Mouse (Mus musculus) adrenal gland, adult 2 months (tissue): Measurements from ENCODE around the gene Ppm1a. TPM values are rescaled to one million over a fixed set of nuclear protein-coding genes. Genes with fewer than 3 reads are reported as not detected.
"Not testable (repeated sequence)": the region's sequence is repeated elsewhere in the genome, so short reads cannot be mapped to it uniquely, and the experiment has no call there.

Source experiments
- DNase-seq: peaks from one replicate; pipeline ENCODE4 v3.0.0; 2021
- polyA plus RNA-seq: library from polyadenylated mRNA; depleted of rRNA; stranded (reverse); fragments of >200 nt; gene quantifications from 2 replicates; pipeline ENCODE4 v1.2.3, GENCODE M21; 2012
- total RNA-seq, 2 experiments: library from RNA; stranded (reverse); gene quantifications; 2 replicates each; pipeline ENCODE4 v1.2.3; 2021

Gene Ppm1a
- total and polyA plus RNA-seq, 3 experiments = 39.0 to 265 (median 232) TPM

DNA sequence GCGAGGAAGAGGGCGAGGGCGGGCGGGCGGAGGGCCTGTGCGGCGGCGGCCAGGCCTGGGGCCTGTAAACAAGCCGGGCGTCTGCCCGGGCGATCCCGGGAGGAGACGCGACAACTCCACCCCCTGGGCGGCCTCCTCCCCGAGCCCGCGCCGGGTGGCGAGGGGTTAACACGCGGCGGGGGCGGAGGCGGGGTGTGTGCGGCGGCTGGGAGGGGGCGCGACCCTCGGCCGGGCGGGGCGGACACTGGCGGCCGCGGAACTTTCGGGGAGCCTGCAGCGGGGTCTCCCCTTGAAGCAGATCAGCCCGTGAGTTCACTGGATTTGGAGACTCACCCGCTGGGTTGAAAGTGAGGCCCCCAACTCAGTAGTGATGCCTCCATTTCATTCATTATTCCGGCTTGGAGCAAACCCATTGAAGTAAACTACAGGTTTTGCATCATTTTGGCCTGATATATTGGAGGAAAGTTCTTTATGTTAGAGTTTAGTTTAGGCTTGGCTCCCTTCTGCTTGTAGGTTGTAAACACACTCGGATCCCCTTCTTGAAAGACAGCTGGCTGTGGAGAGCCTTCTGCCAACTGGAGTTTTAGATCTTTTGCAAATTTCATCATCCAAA, 4.5 kb downstream of the Ppm1a start:
- peak; percentile 87 for DNase-seq

DNA sequence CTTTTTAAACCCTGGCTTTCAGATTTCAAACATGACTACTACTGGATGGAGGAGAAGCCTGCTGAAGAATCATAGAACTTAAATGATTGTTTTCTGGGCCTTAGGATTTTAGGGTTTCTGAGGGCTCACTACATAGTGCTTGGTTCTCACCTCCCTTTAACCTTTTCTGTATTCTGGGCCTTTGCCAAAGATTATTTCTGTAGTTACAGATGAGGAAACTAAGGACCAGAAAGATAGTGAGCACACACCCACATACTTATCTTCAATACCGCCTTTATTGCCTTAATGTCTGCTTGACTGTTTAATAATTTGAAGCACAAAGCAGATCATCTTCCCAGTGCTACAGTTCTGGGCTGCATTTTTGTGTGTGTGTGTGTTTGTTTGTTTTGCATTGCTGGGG, 5.2 kb downstream of the Ppm1a start:
- no peak for DNase-seq

DNA sequence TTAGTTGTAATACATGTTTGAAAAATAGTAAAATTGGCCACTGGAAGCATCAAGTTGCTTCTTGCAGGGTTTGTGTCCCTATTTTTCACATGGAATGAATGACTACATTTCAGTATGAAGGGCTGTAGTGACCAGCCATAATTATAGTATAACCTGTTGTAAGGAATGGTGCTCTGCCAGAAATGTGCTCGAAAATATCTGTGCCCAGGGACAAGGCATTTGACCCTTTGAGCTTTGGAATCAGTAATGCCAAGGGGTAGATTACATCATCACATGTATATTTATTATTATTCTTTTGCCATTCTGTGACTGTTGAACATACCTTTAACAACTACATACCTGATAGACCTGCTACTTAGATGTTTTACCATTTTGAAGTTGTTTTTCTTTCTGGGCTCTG, 5.9 kb downstream of the Ppm1a start:
- DNase-seq = no peak

DNA sequence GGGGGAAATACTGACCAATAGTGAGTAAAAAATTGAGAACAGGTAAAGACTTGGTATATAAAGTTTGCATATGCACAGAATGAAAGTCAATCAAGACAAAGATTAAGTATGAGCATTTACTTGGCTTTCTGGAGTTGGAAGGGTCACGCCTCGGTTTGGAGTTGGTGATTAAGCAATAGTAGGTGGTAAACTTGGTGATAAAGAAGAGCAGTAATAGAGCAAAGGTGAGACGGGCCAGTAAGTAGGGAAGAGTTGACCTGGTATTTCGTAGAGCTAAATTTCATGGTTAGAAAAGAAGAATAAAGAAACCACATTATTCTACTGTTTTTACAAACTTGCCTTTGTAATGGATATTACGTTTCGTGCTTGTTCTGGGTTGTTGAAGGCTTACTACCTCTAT, 10.6 kb downstream of the Ppm1a start:
- DNase-seq = no peak

DNA sequence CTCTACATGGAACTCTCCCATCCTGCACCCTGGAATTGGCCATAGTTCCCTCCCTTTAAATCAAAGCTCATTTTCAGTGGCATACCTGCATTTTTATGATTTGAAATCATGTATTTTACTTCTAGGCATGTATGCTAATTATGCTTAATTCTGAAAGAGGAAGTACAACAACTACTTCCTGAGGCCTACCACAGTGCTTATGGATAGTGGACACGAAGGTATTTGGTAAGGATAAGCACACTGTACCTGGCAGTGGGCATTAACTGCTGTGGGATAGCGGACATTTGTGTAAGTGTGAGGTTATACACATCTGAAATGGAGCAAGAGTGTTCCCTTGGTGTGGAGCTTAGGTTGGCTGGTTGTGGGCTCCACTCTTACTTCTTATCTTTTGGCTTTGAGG, 11.0 kb downstream of the Ppm1a start:
- DNase-seq = no peak

DNA sequence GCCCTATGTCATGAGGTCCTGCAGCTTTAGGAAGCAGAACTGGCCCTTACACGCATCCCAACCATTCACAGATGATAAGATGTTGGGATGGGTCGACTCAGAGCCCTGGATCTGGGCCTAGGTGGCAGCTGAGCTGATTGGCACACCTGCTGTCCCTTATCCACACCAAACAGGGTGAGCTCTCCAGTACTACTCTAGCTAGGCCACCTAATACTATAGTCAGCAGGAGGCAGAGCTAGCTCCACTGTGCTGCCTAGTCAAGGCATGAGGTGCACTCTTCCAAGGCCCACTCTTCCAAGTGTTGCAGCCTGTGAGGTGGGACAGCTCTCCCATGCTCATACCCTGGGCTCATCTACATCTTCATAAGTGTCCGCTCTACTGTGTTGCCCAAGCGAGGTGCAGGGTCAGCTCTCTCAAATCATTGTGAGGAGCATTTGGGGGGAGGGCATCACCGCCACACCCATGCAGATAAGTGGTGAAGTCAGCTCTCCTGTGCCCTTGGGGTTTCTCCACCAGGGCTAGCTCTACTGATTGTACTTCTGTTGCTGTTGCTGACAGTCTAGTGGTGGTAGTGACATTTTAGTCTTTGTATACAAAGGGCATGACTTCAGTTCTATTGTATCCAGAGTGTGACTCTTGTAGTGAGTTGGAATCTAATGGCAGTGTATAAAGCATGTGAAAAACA, 12.4 kb downstream of the Ppm1a start:
- DNase-seq = peak; percentile 38

DNA sequence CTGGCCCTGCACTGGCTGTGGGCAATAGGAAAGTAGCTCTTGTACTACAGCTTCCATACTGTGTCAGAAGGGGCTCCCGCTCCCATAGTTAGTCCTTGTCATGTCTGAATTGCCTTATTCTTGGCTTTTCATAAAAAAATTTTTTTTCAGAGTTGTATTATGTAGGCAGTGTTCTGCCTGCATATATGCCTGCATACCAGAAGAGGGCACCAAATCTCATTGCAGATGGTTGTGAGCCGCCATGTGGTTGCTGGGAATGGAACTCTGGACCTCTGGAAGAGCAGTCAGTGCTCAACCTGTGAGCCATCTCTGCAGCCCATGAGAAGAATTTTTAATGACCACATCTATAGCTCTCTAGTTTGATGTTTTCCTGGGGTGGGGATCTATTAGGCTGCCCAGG, 13.9 kb downstream of the Ppm1a start:
- DNase-seq = no peak

DNA sequence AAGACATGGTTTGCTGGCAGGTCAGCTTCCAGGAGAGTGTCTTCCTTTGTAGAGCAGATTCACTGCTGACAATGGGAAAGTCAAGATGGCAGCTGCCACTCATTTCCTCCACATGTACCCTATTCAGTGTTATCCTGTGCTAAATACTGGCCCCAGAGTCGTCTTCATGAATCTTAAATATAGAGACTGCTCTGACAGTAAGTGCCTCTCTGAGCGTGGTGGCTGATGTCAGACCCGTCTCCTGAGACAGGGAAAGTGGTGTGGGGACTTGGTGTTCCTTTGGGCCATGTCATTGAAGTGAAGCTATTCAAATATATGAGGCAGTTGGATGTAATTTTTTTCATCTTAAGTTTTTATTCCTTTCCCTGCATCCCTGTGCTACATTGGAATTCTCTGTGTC, 14.5 kb downstream of the Ppm1a start:
- DNase-seq = no peak

DNA sequence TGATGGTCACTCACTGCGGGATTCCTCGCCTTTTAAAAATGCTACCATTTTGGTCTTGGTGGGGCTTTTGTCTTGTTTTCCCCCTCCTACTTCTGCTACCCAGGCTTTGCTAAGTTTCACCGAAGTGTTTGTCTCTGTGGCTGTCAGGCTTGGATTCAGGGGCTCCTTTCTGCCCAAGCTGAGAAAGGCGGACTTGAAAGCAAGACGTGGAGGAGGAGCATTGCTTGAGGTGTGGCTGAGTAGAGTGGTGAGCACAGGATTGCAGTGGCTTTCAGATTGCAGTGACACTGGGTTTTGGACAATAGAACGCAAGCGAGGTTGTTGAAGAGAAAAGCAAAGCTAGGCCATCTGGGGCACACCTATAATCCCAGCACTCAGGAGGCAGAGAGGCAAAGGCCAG, 16.7 kb downstream of the Ppm1a start:
- no peak for DNase-seq

DNA sequence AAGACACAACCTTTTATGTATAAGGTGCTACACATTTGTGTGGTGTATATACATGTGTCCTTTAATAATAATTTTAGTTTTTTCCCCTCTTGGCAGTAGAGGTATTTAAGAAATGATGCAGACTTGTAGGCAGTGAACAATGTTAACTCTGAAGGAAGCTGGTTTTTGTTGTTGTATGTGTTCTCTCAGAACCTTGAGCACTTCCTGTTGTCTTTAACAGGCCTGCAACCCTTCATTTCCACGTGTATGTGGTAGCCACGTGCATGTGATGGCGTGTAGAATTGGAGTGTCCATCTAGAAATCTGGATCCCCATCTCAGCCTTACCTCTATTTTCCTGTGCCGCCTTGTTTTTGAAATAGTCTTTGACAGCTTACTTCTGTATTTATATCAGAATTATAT, 20.0 kb downstream of the Ppm1a start:
- no peak for DNase-seq

DNA sequence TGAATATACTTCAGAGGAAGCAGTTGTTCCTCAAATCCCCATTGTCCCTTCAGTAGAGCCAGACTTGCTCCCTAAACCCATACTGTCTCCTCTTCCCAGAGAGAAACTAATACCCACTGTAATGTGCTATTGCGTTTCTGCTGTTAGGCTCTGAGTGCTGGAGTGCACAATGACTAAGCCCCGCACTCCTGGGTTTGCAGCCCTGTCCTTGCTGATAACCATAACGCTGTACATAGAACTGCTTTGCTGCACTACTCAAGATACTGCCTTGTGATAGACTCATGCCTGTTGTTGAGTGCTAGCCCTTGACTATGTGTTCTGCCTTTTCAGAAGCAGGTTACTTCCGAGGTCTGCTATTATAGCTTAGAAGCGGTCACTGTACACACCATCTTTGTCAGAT, 22.9 kb downstream of the Ppm1a start:
- peak; percentile 40 for DNase-seq

DNA sequence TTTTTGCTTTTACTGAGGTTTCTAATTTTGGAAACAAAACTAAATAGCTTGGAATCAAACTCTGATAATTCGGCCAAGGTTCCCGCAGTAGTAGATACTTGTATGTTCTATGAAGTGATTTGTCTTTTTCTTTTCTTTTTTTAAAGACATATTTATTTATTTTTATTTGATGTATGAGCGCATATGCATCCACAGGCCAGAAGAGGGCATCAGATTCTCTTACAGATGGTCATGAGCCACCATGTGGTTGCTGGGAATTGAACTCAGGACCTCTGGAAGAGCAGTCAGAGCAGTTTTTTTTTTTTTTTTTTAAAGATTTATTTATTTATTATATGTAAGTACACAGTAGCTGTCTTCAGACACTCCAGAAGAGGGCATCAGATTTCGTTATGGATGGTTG, 25.5 kb downstream of the Ppm1a start:
- not testable (repeated sequence) for DNase-seq

DNA sequence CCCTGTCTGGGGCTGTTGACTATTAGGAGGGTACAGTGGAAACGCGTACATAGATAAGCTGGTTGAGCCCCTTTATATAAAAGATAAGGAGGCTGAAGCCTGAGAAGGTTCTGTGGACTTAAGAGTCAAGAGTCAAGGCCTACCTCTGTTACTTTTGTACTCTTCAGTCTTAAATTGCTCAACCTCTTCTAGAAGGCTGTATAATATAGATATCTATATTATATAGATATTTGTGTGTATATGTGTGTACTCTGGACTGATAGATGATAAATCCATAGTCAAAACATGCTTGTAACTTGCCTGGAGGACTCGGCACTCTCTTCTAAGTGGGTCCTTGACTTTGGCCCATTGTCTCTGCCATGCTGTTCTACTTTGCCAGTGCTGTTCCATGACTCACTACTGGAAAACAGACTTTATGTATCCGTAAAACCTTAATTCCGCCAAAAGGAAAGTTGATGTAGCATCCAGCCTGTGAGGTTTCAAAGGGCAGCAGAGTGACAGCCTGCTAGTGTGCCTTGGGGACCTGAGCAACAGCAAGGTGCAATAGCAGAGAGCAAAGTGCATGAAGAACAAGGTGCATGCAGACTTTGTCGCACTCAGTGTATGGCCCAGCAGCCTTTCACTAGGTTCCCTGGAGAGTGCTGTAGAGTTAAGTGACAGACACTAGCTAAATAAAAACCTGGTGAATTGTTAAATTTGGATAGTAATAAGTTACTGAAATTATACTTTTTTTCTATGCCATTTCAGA, 28.1 kb downstream of the Ppm1a start:
- no peak for DNase-seq

DNA sequence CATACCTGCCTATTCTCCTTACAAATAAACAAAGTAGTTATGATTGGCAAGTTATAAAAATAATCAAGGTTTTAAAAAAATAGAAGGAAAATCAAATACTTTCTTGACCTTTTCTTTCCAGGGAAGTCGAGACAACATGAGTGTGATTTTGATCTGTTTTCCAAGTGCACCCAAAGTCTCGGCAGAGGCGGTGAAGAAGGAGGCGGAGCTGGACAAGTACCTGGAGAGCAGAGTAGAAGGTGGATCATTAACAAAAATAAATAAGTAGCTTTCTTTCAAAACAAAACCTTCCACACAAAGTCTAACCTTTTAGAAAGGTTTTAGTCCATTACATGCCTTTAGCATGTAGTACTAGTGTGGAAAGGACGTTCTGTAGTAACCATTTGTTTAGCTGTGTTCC, 29.3 kb downstream of the Ppm1a start:
- no peak for DNase-seq

DNA sequence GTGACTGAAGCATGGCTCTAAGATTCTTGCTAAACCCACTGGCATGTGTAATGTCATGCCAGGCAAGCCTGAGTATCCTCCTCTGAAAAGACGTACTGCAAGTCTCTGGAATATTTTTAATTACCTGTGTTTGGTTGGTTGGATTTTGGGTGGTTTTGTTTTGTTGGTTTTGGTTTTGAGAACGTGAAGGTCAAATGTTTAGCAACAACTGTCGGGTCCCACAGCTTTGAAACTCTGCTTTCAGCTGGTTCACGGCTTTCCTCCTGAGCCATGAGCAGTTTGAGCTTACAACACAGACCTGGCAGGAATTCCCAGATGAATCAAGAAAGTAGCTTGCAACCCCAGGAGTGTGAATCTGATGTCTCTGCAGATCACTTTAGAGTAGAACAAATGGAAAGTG, 29.7 kb downstream of the Ppm1a start:
- peak; percentile 54 for DNase-seq

DNA sequence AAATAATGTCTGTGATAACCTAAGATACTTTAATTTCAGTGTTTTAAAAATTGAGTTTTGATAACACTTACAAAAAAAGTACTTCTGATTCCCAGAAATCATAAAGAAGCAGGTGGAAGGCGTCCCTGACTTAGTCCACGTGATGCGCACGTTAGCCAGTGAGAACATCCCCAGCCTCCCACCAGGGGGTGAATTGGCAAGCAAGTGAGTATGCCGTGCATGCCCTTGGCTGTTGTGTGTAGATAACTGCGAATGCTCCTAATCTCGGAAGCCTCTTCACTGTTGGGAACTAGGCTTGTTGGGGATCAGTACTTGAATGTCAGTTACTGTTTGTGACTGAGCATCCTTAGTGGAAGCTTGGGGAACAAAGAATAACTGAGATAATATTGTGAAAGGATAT, 33.3 kb downstream of the Ppm1a start:
- no peak for DNase-seq

DNA sequence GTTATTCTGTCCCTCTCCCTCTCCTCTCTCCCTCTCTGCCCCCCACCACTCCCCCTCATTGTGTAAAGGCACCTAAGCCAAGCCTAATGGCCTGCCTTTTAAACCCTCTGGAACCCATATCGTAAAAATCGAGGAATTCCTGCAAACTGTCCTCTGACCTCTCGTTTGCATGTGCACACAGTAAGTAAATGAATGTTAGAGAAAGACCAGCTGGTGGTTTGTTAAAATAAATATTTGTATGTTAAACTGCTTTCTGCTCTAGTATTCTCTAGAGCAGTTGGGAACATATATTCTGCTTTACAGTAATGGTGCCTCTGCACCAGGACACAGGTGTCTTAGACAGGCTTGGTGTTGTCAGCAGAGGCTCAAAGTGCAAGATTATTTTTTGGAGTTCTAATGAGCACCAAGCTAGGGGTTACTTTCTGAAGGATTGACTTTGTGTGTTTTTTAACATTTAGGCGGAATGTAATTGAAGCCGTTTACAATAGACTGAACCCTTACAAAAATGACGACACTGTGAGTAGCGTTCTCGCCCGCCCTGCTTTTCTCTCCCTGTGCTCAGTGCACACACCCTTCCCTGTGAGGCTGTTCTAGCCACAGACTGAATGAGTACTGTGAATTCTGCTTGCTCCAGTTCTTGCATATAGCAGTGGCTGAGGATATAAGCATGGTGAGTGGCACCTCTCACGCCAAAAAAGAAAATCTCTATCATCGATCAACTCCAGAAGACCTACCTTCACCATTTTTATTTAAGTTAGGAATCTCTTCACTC, 35.3 kb downstream of the Ppm1a start:
- DNase-seq = no peak

DNA sequence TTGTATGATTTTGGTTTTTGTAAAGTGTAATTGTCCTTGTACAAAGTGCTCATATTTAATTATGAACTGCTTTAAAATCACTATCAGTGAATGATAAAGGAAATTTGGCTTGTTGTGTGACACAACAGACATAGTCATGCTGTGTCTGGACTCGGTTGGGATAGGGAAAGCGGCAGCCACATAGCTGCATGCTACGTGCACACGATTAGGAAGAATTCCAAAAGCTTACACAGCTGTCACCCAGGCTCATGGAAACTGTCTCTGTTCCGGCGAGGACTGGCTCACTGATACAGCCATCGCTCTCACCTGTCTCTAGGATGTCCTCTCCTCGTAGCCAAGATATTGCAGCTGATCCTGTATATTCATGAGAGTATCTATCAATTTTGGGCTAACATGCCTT, 36.7 kb downstream of the Ppm1a start:
- no peak for DNase-seq

DNA sequence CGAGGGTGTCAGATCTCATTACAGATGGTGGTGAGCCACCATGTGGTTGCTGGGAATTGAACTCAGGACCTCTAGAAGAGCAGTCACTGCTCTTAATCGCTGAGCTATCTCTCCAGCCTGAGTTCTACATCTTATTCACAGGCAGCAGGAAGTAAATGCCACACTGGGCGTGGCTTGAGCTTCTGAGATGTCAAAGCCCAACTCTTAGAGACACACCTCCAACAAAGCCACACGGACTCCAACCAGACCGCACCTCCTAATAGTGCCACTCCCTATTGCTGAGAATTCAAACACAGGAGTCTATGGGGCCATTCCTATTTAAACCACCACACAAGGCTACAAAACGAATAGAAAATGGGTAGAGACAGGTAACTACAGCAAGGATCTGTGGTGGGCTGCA, 52.5 kb downstream of the Ppm1a start:
- DNase-seq = no peak

DNA sequence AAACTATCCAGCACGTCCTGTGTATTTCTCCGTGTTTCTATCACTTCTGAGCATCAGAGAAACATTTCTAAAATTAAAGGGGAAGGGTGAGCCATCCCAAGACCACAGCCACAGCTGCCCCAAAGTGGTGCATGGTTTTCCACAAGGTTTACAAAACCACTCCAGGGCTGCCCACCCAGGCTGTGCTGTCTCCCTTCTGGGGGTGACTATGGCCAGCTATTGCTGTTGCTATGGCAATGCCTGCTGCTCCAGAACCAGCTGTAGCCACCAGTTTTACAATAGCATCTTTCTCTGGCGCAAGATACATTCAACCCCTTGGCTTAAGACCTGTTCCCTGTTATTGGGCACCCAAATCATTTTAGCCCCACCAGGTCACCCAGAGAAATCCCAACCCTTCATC, 54.3 kb downstream of the Ppm1a start:
- DNase-seq = no peak

DNA sequence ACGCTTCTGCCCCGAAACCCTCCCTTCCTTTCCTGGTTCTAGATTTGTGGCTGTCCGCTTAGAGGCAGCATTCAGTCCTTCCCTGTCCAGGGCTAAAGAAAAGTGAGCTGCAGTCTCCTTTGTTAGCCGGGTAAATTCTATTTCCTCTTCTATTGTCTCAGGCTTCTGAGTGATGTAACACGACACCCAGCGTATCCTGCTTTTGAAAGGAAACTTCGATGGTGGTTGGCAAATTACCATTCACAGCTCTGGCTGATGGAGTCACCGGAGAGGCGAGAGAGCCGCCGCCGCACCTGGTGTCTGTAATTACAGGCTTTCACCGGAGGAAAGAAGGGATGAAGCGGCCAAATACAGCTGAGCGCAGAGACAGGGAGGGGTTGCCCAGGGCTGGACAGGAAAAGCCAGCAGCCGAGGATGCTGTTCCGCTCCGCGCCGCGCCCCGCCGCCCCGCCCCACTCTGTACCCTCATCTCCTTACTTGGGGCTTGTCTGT, 63.7 kb downstream of the Ppm1a start:
- peak; percentile 19 for DNase-seq

DNA sequence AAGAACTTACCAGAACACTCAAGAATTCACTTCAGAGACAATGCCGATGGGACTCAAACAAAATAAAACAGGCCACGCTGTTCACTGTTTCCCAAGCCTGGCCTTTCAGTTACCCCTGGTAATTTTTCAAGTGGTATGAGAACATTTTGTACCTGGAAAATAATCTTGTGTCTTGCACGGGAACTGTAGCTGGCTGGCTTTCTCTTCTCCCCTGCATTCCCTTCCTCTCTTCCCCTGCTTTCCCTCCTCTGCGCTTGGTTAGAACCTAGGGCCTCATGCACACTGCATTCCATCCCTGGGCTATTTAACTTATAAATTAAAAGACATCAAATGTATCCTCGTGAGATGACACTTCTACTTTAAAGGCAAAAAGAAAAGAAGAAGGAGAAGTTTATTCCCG, 64.3 kb downstream of the Ppm1a start:
- DNase-seq = no peak

DNA sequence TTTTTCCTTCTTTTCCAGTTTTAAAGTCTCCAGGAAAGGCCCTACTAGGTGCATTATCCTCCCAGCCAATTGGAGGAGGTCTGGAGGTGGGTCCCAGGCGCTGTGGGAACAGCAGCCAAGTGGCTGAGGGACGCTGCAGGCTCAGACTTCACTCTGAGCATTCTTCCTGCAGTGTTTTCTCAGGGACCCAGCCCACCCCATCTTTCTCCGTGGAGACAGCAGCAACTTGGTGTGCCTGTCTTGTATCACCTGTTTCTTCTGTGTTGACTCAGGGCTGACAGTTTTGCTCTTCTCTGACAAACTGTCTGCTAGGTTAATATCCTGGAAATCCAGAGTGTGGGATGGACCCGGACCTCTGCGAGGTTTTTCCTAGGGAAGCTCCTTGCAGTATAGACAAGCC, 68.4 kb downstream of the Ppm1a start:
- DNase-seq = no peak
